Mouse (Mus musculus): Measurements from ENCODE around the gene Lacc1.

- TF ChIP-seq CTCF (IDR thresholded peaks at IDR 0.05; ENCODE audit: insufficient read depth, low read length) (peak; percentile 63), POLR2A (IDR thresholded peaks at IDR 0.05; ENCODE audit: borderline replicate concordance, extremely low read depth, low read depth, low read length) (no peak)
Measured at GRCm38 (mm10) chr14:77011804-77012203, 24.9 kb downstream of the Lacc1 start.

Measured in lung, adult 2 months (tissue).